Mouse (Mus musculus): ENCODE results near the gene Pcbp4. TPM values are rescaled to one million over a fixed set of nuclear protein-coding genes. Genes with fewer than 3 reads are reported as not detected.

Pcbp4 gene
- polyA plus RNA-seq, 1 experiment from 2014 or later, result 186 TPM

DNA sequence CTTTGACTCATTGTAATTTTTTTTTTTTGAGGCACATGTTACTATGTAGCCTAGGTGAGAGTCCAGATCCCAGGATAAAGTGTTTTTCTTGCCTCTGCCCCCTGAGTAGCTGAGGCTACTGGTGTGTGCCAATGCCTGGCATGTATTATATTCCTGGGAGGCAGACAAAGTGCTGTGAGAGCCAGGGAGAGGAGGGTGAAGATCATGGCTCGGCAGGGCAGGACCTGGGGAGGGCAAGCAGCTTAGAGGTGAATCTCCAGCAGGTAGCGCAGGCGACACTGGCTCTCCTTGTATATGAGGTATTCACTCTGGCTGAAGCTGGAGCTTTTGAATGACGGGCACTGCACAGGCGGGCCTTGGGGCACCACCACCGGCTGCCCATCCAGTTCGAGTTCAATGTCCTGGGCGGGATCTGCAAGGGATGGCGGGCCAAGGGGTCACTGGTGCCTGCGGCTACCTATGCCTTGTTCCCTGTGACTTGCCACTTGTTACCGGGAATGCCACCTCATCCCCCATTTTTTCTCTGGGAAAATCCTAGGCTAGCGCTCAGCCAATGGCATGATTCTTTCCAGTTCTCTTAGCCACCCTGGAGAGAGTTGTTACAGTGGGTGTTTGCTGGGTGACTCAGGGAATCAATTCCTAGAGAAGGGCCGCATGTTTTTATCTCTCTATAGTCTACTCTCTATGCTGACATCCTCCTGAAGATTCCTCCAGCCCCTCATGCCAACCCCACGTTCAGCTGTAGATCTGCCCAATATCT, 18.1 kb downstream of the Pcbp4 start:
- 62% methylated on average over 14 of the region's 14 CpGs for WGBS
- H3K4me3 ChIP-seq, result peak overlapping the region; percentile 44
- H3K4me1 ChIP-seq, result peaks cover 46% of the 10 kb centered on the region
- H3K9me3 ChIP-seq, result no peaks in the 10 kb centered on the region
- no peaks in the 10 kb centered on the region for H3K36me3 ChIP-seq
- H3K27me3 ChIP-seq (ENCODE audit: insufficient read depth, poor library complexity, severe bottlenecking), result peaks cover 17% of the 10 kb centered on the region; the same call in 1 of the 2 replicates
- H3K27ac ChIP-seq, result peak overlapping the region; percentile 76
- no peak for DNase-seq (ENCODE audit: low spot score)

GRCm38 (mm10) chr9:106471892-106472291, 18.8 kb downstream of the Pcbp4 start:
- Histone ChIP-seq H3K4me3 (peak overlapping the region; percentile 44), H3K27ac (peak overlapping the region; percentile 76), H3K4me1 (peaks cover 51% of the 10 kb centered on the region), H3K27me3 (ENCODE audit: insufficient read depth, poor library complexity, severe bottlenecking) (peaks cover 14% of the 10 kb centered on the region; the same call in 1 of the 2 replicates), H3K9me3 (no peaks in the 10 kb centered on the region), H3K36me3 (no peaks in the 10 kb centered on the region)
- DNase-seq (ENCODE audit: low spot score), result peak; percentile 87
- WGBS, result 9% methylated on average over 5 of the region's 5 CpGs

DNA sequence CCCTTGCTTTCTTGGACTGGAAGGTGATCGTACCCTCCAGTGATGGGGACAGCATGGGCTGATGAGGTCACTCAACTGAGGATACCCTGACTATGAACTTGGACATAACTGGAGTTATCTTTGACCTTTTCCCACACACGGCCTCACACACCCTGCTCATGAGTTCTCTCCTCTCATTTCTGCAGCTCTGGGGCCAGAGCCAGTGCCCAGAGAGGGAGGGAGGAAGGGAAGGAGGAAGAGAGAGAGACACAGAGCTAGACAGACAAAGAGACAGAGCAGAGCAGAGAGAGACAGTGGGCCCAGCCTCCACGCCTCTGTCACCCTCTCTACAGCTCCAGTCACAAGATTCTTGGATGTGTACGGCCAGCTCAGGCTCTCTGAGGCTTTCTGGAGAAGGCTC, 19.2 kb downstream of the Pcbp4 start:
- peak overlapping the region; percentile 76 for H3K27ac ChIP-seq
- no peak overlapping the region for H3K4me3 ChIP-seq
- no peak for DNase-seq (ENCODE audit: low spot score)
- WGBS, result 50% methylated on average over 4 of the region's 4 CpGs
- no peaks in the 10 kb centered on the region for H3K9me3 ChIP-seq
- H3K27me3 ChIP-seq (ENCODE audit: insufficient read depth, poor library complexity, severe bottlenecking), result peaks cover 11% of the 10 kb centered on the region; the same call in 1 of the 2 replicates
- no peaks in the 10 kb centered on the region for H3K36me3 ChIP-seq
- peaks cover 51% of the 10 kb centered on the region for H3K4me1 ChIP-seq

- peaks cover 59% of the 10 kb centered on the region for H3K4me1 ChIP-seq
- 89% methylated on average over 16 of the region's 16 CpGs for WGBS
- no peak overlapping the region for H3K4me3 ChIP-seq
- no peaks in the 10 kb centered on the region for H3K36me3 ChIP-seq
- no peak for DNase-seq (ENCODE audit: low spot score)
- peak overlapping the region; percentile 76; the same call in 1 of the 2 replicates for H3K27ac ChIP-seq
- no peaks in the 10 kb centered on the region for H3K9me3 ChIP-seq
- peaks cover 11% of the 10 kb centered on the region; the same call in 1 of the 2 replicates for H3K27me3 ChIP-seq (ENCODE audit: insufficient read depth, poor library complexity, severe bottlenecking)
Measured at GRCm38 (mm10) chr9:106473081-106473752, 20.1 kb downstream of the Pcbp4 start.

DNA sequence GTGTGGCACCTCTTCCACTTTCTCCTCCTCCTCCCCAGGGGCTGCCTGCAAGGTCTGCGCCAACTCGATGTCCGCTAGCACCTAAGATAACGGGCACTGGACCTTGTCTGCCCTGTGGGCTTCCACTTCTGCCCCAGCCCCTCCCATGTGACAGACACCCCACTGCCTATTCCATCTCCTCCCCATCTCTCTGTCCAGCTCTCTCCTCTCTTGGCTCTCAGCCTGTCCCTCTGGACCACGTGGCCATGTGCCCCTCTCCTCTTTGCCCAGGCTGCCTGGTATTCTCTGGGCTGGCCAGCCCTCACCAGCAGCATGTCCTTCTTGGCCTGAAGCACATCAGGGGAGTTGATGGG, 20.6 kb downstream of the Pcbp4 start:
- peaks cover 61% of the 10 kb centered on the region for H3K4me1 ChIP-seq
- 0 out of 2 replicates have a peak overlapping the region, but pooled peaks have one; percentile 72 for H3K27ac ChIP-seq
- H3K4me3 ChIP-seq, result no peak overlapping the region
- H3K9me3 ChIP-seq, result no peaks in the 10 kb centered on the region
- 66% methylated on average over 5 of the region's 5 CpGs for WGBS
- H3K27me3 ChIP-seq (ENCODE audit: insufficient read depth, poor library complexity, severe bottlenecking), result peaks cover 11% of the 10 kb centered on the region; the same call in 1 of the 2 replicates
- no peaks in the 10 kb centered on the region for H3K36me3 ChIP-seq
- no peak for DNase-seq (ENCODE audit: low spot score)

DNA sequence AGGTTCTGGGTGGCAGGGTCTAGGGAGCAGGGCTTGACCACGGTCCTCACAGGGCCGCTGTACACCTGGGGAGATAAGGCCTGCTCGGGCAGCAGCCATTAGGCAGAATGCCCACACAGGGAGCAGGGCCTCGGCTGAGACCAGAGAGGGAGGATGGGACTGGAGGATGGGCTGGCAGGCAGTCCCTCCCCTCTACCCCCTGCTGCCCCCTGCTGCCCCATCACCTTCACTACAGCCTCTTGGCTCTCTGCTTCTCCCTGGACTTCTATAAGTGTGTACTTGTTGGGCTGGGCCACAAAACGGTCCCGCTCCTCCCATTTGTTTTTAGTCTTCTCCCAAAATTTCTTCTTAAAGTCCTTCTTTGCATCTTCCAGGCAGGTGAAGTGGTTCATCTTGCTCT, 21.4 kb downstream of the Pcbp4 start:
- Histone ChIP-seq H3K4me1 (peaks cover 61% of the 10 kb centered on the region), H3K27me3 (ENCODE audit: insufficient read depth, poor library complexity, severe bottlenecking) (peaks cover 11% of the 10 kb centered on the region; the same call in 1 of the 2 replicates), H3K36me3 (peaks cover 4% of the 10 kb centered on the region; the same call in 1 of the 2 replicates), H3K9me3 (no peaks in the 10 kb centered on the region), H3K4me3 (no peak overlapping the region), H3K27ac (peak overlapping the region; percentile 72; the same call in 1 of the 2 replicates)
- DNase-seq (ENCODE audit: low spot score), result peak; percentile 90
- WGBS, result 7% methylated on average over 6 of the region's 6 CpGs

- 0 out of 2 replicates have a peak overlapping the region, but pooled peaks have one; percentile 17 for H3K27ac ChIP-seq
- peaks cover 9% of the 10 kb centered on the region; the same call in 1 of the 2 replicates for H3K36me3 ChIP-seq
- no peak overlapping the region for H3K4me3 ChIP-seq
- DNase-seq (ENCODE audit: low spot score), result no peak
- peaks cover 61% of the 10 kb centered on the region for H3K4me1 ChIP-seq
- H3K9me3 ChIP-seq, result no peaks in the 10 kb centered on the region
- H3K27me3 ChIP-seq (ENCODE audit: insufficient read depth, poor library complexity, severe bottlenecking), result peaks cover 11% of the 10 kb centered on the region; the same call in 1 of the 2 replicates
- WGBS, result 71% methylated on average over 7 of the region's 7 CpGs
Measured at GRCm38 (mm10) chr9:106475046-106475445, 22.0 kb downstream of the Pcbp4 start.

DNA sequence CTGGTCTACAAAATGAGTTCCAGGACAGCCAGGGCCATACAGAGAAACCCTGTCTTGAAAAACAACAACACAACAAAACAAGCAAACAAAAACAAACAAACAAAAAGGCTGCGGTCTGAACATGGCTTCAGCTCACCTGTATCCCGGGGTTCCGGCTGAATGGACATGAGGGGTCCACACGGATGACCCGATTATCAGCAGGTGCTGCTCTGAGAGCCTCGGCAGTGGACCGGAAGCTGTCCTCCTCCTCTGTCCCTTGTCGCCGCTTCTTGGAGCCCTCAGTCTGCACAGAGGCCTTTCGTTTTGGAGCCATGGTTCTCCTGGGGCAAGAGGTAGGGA, 22.5 kb downstream of the Pcbp4 start, which contains the start of gene Rrp9:
Gene Rrp9 (plus strand): TSS at position 301 of the 339 bp plus-strand sequence.
- peaks cover 11% of the 10 kb centered on the region; the same call in 1 of the 2 replicates for H3K27me3 ChIP-seq (ENCODE audit: insufficient read depth, poor library complexity, severe bottlenecking)
- peak within 1 kb of the TSS; percentile 53 for H3K27ac ChIP-seq
- no peak for DNase-seq (ENCODE audit: low spot score)
- peak within 1 kb of the TSS; percentile 83 for H3K4me3 ChIP-seq
- peaks cover 15% of the 10 kb centered on the region for H3K36me3 ChIP-seq
- no peaks in the 10 kb centered on the region for H3K9me3 ChIP-seq
- 87% methylated on average over 10 of the region's 10 CpGs for WGBS
- H3K4me1 ChIP-seq, result peaks cover 61% of the 10 kb centered on the region

GRCm38 (mm10) chr9:106476002-106476923, 23.2 kb downstream of the Pcbp4 start:
- Histone ChIP-seq H3K4me3 (peak overlapping the region; percentile 83), H3K4me1 (peaks cover 64% of the 10 kb centered on the region), H3K27me3 (ENCODE audit: insufficient read depth, poor library complexity, severe bottlenecking) (peaks cover 8% of the 10 kb centered on the region; the same call in 1 of the 2 replicates), H3K9me3 (no peaks in the 10 kb centered on the region), H3K36me3 (peaks cover 21% of the 10 kb centered on the region), H3K27ac (peak overlapping the region; percentile 53)
- WGBS, result 30% methylated on average over 16 of the region's 16 CpGs
- no peak for DNase-seq (ENCODE audit: low spot score)

GRCm38 (mm10) chr9:106476924-106477484, 23.9 kb downstream of the Pcbp4 start, which contains the start of gene Parp3:
Gene Parp3 (minus strand): TSS chr9:106476949.
- peak; percentile 100 for DNase-seq (ENCODE audit: low spot score)
- H3K27ac ChIP-seq, result peak within 1 kb of the TSS; percentile 84
- no peaks in the 10 kb centered on the region for H3K9me3 ChIP-seq
- peak within 1 kb of the TSS; percentile 83 for H3K4me3 ChIP-seq
- peaks cover 7% of the 10 kb centered on the region; the same call in 1 of the 2 replicates for H3K27me3 ChIP-seq (ENCODE audit: insufficient read depth, poor library complexity, severe bottlenecking)
- H3K36me3 ChIP-seq, result peaks cover 28% of the 10 kb centered on the region
- peaks cover 57% of the 10 kb centered on the region for H3K4me1 ChIP-seq
- under 1% methylated on average over 41 of the region's 41 CpGs for WGBS

- 2% methylated on average over 16 of the region's 16 CpGs for WGBS
- Histone ChIP-seq H3K36me3 (peaks cover 31% of the 10 kb centered on the region), H3K27me3 (ENCODE audit: insufficient read depth, poor library complexity, severe bottlenecking) (peaks cover 7% of the 10 kb centered on the region; the same call in 1 of the 2 replicates), H3K4me3 (peak overlapping the region; percentile 83), H3K9me3 (no peaks in the 10 kb centered on the region), H3K4me1 (peaks cover 50% of the 10 kb centered on the region), H3K27ac (peak overlapping the region; percentile 84)
- DNase-seq (ENCODE audit: low spot score), result no peak
Measured at GRCm38 (mm10) chr9:106477649-106478048, 24.6 kb downstream of the Pcbp4 start.

GRCm38 (mm10) chr9:106478101-106478500, 25.0 kb downstream of the Pcbp4 start:
- WGBS, result 77% methylated on average over 9 of the region's 9 CpGs
- peaks cover 7% of the 10 kb centered on the region; the same call in 1 of the 2 replicates for H3K27me3 ChIP-seq (ENCODE audit: insufficient read depth, poor library complexity, severe bottlenecking)
- no peaks in the 10 kb centered on the region for H3K9me3 ChIP-seq
- DNase-seq (ENCODE audit: low spot score), result no peak
- 0 out of 2 replicates have a peak overlapping the region, but pooled peaks have one; percentile 84 for H3K27ac ChIP-seq
- peaks cover 46% of the 10 kb centered on the region for H3K4me1 ChIP-seq
- H3K36me3 ChIP-seq, result peaks cover 36% of the 10 kb centered on the region
- peak overlapping the region; percentile 83 for H3K4me3 ChIP-seq
